Mouse (Mus musculus) lung, postnatal 0 days (tissue): ENCODE results near the gene Ramp3. TPM values are rescaled to one million over a fixed set of nuclear protein-coding genes. Genes with fewer than 3 reads are reported as not detected.

Experiments
- ATAC-seq: fragments of 200-750 bp; cut with Nextera tagmentation; 2 replicates; pipeline ENCODE4 v1.8.0; 2017; ENCODE audit warnings: moderate library complexity
- DNase-seq: peaks from one replicate; pipeline ENCODE4 v3.0.0-alpha.2; 2016; ENCODE audit warnings: low spot score
- H3K27ac ChIP-seq: fragments of 300-500 bp; sonication (generic); 2 replicates; pipeline ENCODE4 v1.5.1; 2014; ENCODE audit warnings: antibody characterized with exemption, mild to moderate bottlenecking, low read length, mixed read lengths
- H3K27me3 ChIP-seq: fragments of 300-500 bp; sonication (generic); replicated peaks from 2 replicates; pipeline ENCODE4 v1.6.1; 2014; ENCODE audit warnings: low read length, mixed read lengths; ENCODE audit not compliant: insufficient read depth
- H3K36me3 ChIP-seq: fragments of 300-500 bp; sonication (generic); 2 replicates; pipeline ENCODE4 v1.6.1; 2014; ENCODE audit warnings: low read length, mixed read lengths; ENCODE audit not compliant: insufficient read depth
- H3K4me1 ChIP-seq: fragments of 300-500 bp; sonication (generic); 2 replicates; pipeline ENCODE4 v1.6.1; 2014; ENCODE audit warnings: antibody characterized with exemption, low read depth, low read length, mixed read lengths; ENCODE audit not compliant: insufficient read depth
- H3K4me2 ChIP-seq: fragments of 300-500 bp; sonication (generic); replicated peaks from 2 replicates; pipeline ENCODE4 v1.6.1; 2014; ENCODE audit warnings: low read depth, mild to moderate bottlenecking, low read length, moderate library complexity, mixed read lengths
- H3K4me3 ChIP-seq: fragments of 300-500 bp; sonication (generic); 2 replicates; pipeline ENCODE4 v1.5.1; 2014; ENCODE audit warnings: low read depth, low read length
- H3K9ac ChIP-seq: fragments of 300-500 bp; sonication (generic); replicated peaks from 2 replicates; pipeline ENCODE4 v1.6.1; 2014; ENCODE audit warnings: low read depth, mild to moderate bottlenecking
- H3K9me3 ChIP-seq: fragments of 300-500 bp; sonication (generic); 2 replicates; pipeline ENCODE4 v1.6.1; 2016; ENCODE audit warnings: low read length, mixed read lengths
- CTCF ChIP-seq: IDR thresholded peaks from 2 replicates; pipeline ENCODE4 v1.5.1; 2016; ENCODE audit warnings: antibody characterized with exemption, mild to moderate bottlenecking
- EP300 ChIP-seq: IDR thresholded peaks from 2 replicates; pipeline ENCODE4 v1.6.1; 2016; ENCODE audit warnings: antibody characterized with exemption, mild to moderate bottlenecking, control low read depth
- WGBS: fragments of 180-500 bp; shearing (Covaris S2); extraction: QIAGEN DNeasy Blood & Tissue Kit; methylation state at CpG from one replicate; pipeline ENCODE4 v1.1.7; 2014; 5-methylcytosine and 5-hydroxymethylcytosine counted together
- polyA plus RNA-seq: library from polyadenylated mRNA; unstranded; fragments of >200 nt; fragmentation: Nextera tagmentation; extraction: Ambion mirVana; gene quantifications from 2 replicates; pipeline ENCODE4 v1.2.1, GENCODE M21; 2015

The Ramp3 gene
- polyA plus RNA-seq: 9.6 and 22.1 TPM in 2 replicates

DNA sequence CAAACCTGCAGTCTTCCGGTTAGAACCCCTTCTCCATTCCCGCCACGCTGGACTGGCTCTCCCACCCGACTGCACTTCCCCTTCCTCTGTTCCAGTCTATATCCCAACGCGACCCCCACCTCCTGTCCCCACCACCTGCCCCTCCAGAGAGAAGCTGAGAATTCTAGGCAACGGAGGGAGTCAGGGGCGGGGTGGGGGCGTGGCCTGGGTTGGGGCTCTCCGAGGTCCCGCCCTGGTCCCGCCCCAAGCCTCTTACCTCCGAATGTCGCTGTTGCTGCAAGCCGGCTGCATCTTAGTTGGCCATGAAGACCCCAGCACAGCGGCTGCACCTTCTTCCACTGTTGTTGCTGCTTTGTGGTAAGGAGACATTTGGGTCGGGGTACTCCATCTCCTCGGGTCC, at the start of gene Ramp3:
Gene Ramp3 (plus strand): TSS at position 251 of the 400 bp plus-strand sequence.
- Histone ChIP-seq H3K9ac (no peak within 1 kb of the TSS), H3K9me3 (no peaks in the 10 kb centered on the region), H3K27me3 (no peaks in the 10 kb centered on the region), H3K4me1 (no peaks in the 10 kb centered on the region), H3K27ac (no peak within 1 kb of the TSS), H3K4me3 (peak within 1 kb of the TSS; percentile 26), H3K4me2 (peak within 1 kb of the TSS; percentile 66), H3K36me3 (no peaks in the 10 kb centered on the region)
- ATAC-seq: peak; percentile 56
- DNase-seq: peak; percentile 51
- TF ChIP-seq CTCF: no peak
- TF ChIP-seq EP300: no peak
- 1% methylated on average over 16 of the region's 18 CpGs for WGBS

DNA sequence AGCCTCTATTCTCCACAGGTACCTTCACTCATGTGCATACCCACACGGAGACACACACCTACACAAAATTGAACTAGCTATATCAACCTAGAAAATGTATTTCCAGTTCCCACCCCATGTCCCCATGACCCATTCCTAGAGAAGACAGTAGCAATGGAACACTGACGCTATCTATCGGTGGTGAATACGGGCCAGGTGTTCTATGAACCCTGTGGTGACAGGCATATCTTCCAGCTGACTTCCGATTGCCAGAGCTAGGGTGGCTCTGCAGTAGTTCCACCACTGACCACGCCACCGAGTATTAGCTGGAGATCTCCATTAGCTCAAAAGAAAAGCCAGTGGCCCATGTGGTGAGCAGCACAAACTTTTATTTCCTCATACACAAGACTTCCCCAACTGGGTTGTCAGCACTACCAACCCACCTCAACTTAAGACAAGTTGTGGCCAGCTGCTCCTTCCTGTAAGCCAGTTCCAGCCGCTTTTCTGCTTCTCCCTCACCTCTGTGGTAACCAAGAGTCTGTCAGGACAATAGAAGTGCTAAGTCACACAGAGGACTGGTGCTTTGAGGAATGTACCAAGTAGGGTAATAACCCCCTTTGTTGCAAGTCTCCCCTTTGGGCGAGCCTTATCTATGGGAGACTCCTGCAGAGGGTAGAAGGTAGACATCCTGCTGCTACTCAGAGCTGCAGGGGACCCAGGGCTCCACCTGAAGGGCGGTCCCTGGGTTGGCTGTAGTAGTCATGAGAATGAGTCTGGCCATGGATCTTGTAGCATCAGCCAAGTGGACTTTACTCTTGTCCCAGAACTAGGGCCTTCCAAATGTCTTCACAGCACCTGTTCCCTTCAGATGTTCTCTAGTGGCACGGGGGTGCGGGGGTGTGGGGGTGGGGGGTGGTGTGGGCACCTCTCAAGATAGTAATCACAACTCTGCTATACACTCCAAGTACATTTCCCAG, 42.8 kb upstream of the Ramp3 start:
- Histone ChIP-seq H3K4me1 (no peaks in the 10 kb centered on the region), H3K9ac (no peak overlapping the region), H3K27ac (no peak overlapping the region), H3K36me3 (peaks cover 58% of the 10 kb centered on the region), H3K9me3 (no peaks in the 10 kb centered on the region), H3K27me3 (no peaks in the 10 kb centered on the region), H3K4me3 (no peak overlapping the region), H3K4me2 (no peak overlapping the region)
- TF ChIP-seq CTCF (no peak), EP300 (no peak)
- 86% methylated on average over 12 of the region's 12 CpGs for WGBS
- ATAC-seq (no peak), DNase-seq (no peak)

- no peak for TF ChIP-seq EP300
- TF ChIP-seq CTCF: no peak
- no peak for DNase-seq
- Histone ChIP-seq H3K4me3 (no peak overlapping the region), H3K27me3 (no peaks in the 10 kb centered on the region), H3K9me3 (no peaks in the 10 kb centered on the region), H3K9ac (no peak overlapping the region), H3K4me2 (no peak overlapping the region), H3K4me1 (peaks cover 9% of the 10 kb centered on the region; the same call in 1 of the 2 replicates), H3K36me3 (peaks cover 24% of the 10 kb centered on the region), H3K27ac (no peak overlapping the region)
- 82% methylated on average over 10 of the region's 10 CpGs for WGBS
- ATAC-seq: no peak
Observed at GRCm38 (mm10) chr11:6623704-6624103, 34.6 kb upstream of the Ramp3 start.

DNA sequence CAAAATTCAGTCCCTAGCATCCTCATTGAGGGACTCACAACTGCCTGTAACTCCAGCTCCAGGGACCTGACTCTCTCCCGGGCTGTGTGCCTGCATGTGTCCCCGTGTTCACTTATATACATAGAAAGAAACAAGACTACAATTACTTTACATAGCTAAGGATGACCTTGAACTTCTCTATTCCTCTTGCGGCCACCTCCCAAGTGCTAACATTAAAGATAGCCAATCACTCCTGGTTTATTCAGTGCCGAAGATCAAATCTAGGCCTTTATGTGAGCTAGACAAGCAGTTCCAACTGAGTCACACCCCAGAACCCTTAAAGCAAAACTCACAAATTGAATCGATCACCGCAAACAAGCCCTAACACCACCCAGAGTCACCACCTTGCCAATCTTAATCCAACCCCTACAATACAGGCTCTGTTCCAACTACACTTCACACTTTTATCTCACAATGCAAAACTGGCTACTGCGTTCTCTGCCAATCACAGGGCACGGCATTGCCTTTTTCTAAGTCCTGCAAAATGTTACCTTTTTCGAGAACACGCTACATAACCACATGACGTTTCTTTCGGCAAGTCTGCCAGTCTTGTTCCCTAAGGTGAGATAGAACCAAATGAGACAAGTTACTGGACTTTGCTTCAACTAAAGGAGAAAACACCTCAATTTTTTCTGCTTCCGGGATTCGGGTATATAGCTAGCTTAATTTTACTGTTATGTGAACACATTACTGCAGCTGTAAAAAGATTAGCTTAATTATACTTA, 33.5 kb upstream of the Ramp3 start:
- peaks cover 9% of the 10 kb centered on the region; the same call in 1 of the 2 replicates for H3K4me1 ChIP-seq
- no peaks in the 10 kb centered on the region for H3K27me3 ChIP-seq
- H3K36me3 ChIP-seq: peaks cover 14% of the 10 kb centered on the region
- no peaks in the 10 kb centered on the region for H3K9me3 ChIP-seq
- H3K4me2 ChIP-seq: peak overlapping the region; percentile 54
- TF ChIP-seq CTCF: no peak
- no peak for TF ChIP-seq EP300
- H3K4me3 ChIP-seq: peak overlapping the region; percentile 70
- no peak overlapping the region for H3K27ac ChIP-seq
- H3K9ac ChIP-seq: no peak overlapping the region
- DNase-seq: no peak
- WGBS: 59% methylated on average over 14 of the region's 14 CpGs
- ATAC-seq: no peak

DNA sequence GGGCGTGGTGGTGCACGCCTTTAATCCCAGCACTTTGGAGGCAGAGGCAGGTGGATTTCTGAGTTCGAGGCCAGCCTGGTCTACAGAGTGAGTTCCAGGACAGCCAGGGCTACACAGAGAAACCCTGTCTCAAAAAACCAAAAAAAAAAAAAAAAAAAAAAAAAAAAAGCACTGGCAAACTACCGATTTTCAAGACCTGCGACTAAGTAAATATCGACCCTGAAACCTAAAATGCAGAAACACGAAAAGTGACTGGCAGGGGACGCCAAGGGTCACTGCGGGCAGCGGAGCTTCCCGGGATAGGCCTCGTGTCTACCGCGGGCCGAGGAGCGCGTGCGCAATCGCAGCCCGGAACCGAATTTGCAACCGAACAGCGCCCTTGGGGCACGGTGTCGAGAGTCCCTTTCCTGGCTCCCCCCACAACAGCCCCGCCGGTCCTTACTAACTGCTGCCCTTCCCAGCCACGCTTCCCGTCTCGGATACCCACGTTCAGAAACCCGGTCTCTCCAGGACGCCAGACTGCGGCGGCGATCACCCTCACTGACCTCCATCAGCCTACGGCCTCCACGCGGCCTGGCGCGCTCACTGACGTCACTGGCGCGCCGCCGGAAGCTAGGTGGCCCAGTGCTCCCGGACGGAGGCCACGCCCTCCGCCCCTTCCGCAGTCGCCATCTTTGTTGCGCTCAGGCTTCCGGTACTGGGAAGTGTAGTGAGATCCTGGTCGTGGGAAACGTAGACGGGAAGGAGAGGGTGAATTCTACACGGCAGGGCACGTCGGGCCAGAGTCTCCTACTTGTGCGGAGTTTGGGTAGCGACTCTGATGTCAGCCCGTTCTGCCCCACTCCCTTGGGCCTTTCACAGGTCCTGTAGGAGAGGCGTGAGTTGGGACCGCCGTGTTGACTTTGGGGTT, 32.6 kb upstream of the Ramp3 start, which contains the start of gene Tbrg4:
Gene Tbrg4 (minus strand): TSS at position 590 of the 910 bp plus-strand sequence.
- TF ChIP-seq CTCF (no peak), EP300 (peak; percentile 35; the same call in 1 of the 2 replicates)
- Histone ChIP-seq H3K9me3 (no peaks in the 10 kb centered on the region), H3K27ac (peak within 1 kb of the TSS; percentile 94), H3K4me1 (peaks cover 9% of the 10 kb centered on the region; the same call in 1 of the 2 replicates), H3K4me2 (peak within 1 kb of the TSS; percentile 69), H3K36me3 (peaks cover 4% of the 10 kb centered on the region), H3K9ac (peak within 1 kb of the TSS; percentile 73), H3K4me3 (peak within 1 kb of the TSS; percentile 70), H3K27me3 (no peaks in the 10 kb centered on the region)
- WGBS: under 1% methylated on average over 66 of the region's 66 CpGs
- DNase-seq (peak; percentile 97), ATAC-seq (peak; percentile 98)
